Mouse (Mus musculus): ENCODE data around the gene Tnfsf18.

GRCm38 (mm10) chr1:161477221-161477620, 17.2 kb upstream of the Tnfsf18 start:
- no peak for TF ChIP-seq CHD2 (IDR thresholded peaks at IDR 0.05; ENCODE audit: low read depth, low read length)
- TF ChIP-seq ZC3H11A (IDR thresholded peaks at IDR 0.05; ENCODE audit: borderline replicate concordance, low read depth, low read length) = no peak
- TF ChIP-seq MAFK (IDR thresholded peaks at IDR 0.05; ENCODE audit: insufficient read depth, low read depth, low read length) = no peak
- no peak for TF ChIP-seq ZNF384 (IDR thresholded peaks at IDR 0.05; ENCODE audit: low read depth, low read length)

All from ES-E14 (cell line).